In the genomic region with DNA sequence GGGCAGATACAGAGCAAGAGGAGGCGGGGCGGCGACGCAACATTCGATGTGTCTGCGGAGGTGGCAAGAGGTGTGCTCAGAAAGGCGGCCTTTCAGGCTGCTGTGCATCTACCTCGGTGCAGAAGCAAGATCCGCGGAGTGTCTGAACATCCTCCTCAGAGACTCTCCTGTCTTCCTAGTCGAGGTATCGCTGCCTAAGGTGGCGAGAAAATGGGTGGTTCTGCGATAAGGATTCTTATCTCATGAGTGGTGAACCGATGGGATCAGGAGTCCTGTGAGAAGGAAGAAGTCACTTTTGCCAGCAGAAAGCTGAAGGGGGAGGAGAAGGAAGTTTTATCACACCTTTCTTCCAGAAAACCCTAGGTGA, we compare ENCODE assay signal across 8 mouse cellular contexts. TPM values are rescaled to one million over a fixed set of nuclear protein-coding genes. Genes with fewer than 3 reads are reported as not detected.
DNase-seq lines count a peak whose midpoint lies in the region; ATAC-seq and TF ChIP-seq lines count a peak whose summit lies in the region.

No protein-coding gene starts in this region.

- H3K27me3 ChIP-seq in kidney, postnatal 0 days (ENCODE audit: insufficient read depth, low read length) = peaks cover 3% of the 10 kb centered on the region; the same call in 1 of the 2 replicates
- H3K27me3 ChIP-seq in embryonic facial prominence, embryonic 11.5 days (ENCODE audit: control insufficient read depth, insufficient read depth, low read length) = peaks cover 43% of the 10 kb centered on the region
- H3K27me3 ChIP-seq in hindbrain, postnatal 0 days (ENCODE audit: insufficient read depth, low read length) = peaks cover 5% of the 10 kb centered on the region; the same call in 1 of the 2 replicates
- H3K27me3 ChIP-seq in midbrain, postnatal 0 days (ENCODE audit: insufficient read depth, low read length) = peaks cover 1% of the 10 kb centered on the region

- peaks cover 18% of the 10 kb centered on the region for H3K4me1 ChIP-seq in kidney, postnatal 0 days (replicated peaks; ENCODE audit: insufficient read depth, low read length)
- H3K4me1 ChIP-seq in embryonic facial prominence, embryonic 11.5 days (ENCODE audit: control insufficient read depth, insufficient read depth, low read length) = peaks cover 3% of the 10 kb centered on the region; the same call in 1 of the 2 replicates
- peaks cover 16% of the 10 kb centered on the region for H3K4me1 ChIP-seq in hindbrain, postnatal 0 days (ENCODE audit: insufficient read depth, low read length)
- peaks cover 10% of the 10 kb centered on the region; the same call in 1 of the 2 replicates for H3K4me1 ChIP-seq in midbrain, postnatal 0 days (ENCODE audit: insufficient read depth, low read length)

- no peak for DNase-seq in kidney, postnatal 0 days (ENCODE audit: low spot score)
- no peak for DNase-seq in kidney, postnatal 36 days
- no peak for DNase-seq in embryonic facial prominence, embryonic 11.5 days (ENCODE audit: low spot score)
- no peak for DNase-seq in hindbrain, postnatal 0 days (ENCODE audit: low spot score)
- no peak for DNase-seq in midbrain, postnatal 0 days (ENCODE audit: low spot score)
- DNase-seq in thymus, adult 18-20 months = no peak
- DNase-seq in ovary, adult 18-20 months (ENCODE audit: low spot score) = no peak

- H3K36me3 ChIP-seq in kidney, postnatal 0 days (ENCODE audit: insufficient read depth, low read length) = peaks cover 10% of the 10 kb centered on the region; the same call in 1 of the 2 replicates
- no peaks in the 10 kb centered on the region for H3K36me3 ChIP-seq in embryonic facial prominence, embryonic 11.5 days (replicated peaks; ENCODE audit: control insufficient read depth, insufficient read depth, low read depth, low read length)
- no peaks in the 10 kb centered on the region for H3K36me3 ChIP-seq in hindbrain, postnatal 0 days (ENCODE audit: insufficient read depth, low read length)
- peaks cover 5% of the 10 kb centered on the region for H3K36me3 ChIP-seq in midbrain, postnatal 0 days (ENCODE audit: insufficient read depth, low read length)

- WGBS in kidney, postnatal 0 days = 3% methylated on average over 15 of the region's 15 CpGs
- 3% methylated on average over 15 of the region's 15 CpGs for whole genome bisulfite sequencing in embryonic facial prominence, embryonic 11.5 days
- WGBS in hindbrain, postnatal 0 days = 2% methylated on average over 15 of the region's 15 CpGs
- WGBS in midbrain, postnatal 0 days = 1% methylated on average over 15 of the region's 15 CpGs

- H3K27ac ChIP-seq in kidney, postnatal 0 days = no peak overlapping the region
- no peak overlapping the region for H3K27ac ChIP-seq in embryonic facial prominence, embryonic 11.5 days (replicated peaks; ENCODE audit: low read depth, low read length)
- H3K27ac ChIP-seq in hindbrain, postnatal 0 days = peak overlapping the region; percentile 76; the same call in 1 of the 2 replicates
- peak overlapping the region; percentile 80; the same call in 1 of the 2 replicates for H3K27ac ChIP-seq in midbrain, postnatal 0 days (ENCODE audit: low read depth, low read length)

- peak overlapping the region; percentile 48 for H3K4me3 ChIP-seq in kidney, postnatal 0 days (replicated peaks; ENCODE audit: low read depth, low read length)
- peak overlapping the region; percentile 64 for H3K4me3 ChIP-seq in embryonic facial prominence, embryonic 11.5 days (ENCODE audit: low read depth, low read length)
- peak overlapping the region; percentile 50 for H3K4me3 ChIP-seq in hindbrain, postnatal 0 days (ENCODE audit: low read length)
- peak overlapping the region; percentile 69 for H3K4me3 ChIP-seq in midbrain, postnatal 0 days (ENCODE audit: low read depth, low read length)

- 0 out of 2 replicates have a peak overlapping the region, but pooled peaks have one; percentile 46 for H3K9ac ChIP-seq in kidney, postnatal 0 days (ENCODE audit: low read depth, low read length)
- H3K9ac ChIP-seq in embryonic facial prominence, embryonic 11.5 days (replicated peaks; ENCODE audit: low read length) = no peak overlapping the region
- peak overlapping the region; percentile 55 for H3K9ac ChIP-seq in hindbrain, postnatal 0 days (replicated peaks; ENCODE audit: low read length)
- H3K9ac ChIP-seq in midbrain, postnatal 0 days (replicated peaks; ENCODE audit: low read length, poor library complexity, severe bottlenecking) = peak overlapping the region; percentile 70

- TF ChIP-seq CTCF in kidney, postnatal 0 days (IDR thresholded peaks at IDR 0.05; ENCODE audit: low read depth) = no peak
- TF ChIP-seq CTCF in hindbrain, postnatal 0 days (IDR thresholded peaks at IDR 0.05; ENCODE audit: low read depth) = no peak; the same call in 1 of the 2 replicates
- no peak for TF ChIP-seq CTCF in midbrain, postnatal 0 days (IDR thresholded peaks at IDR 0.05)

- ATAC-seq in kidney, postnatal 0 days (replicated peaks; ENCODE audit: low FRiP score, low read depth) = no peak
- ATAC-seq in embryonic facial prominence, embryonic 11.5 days (replicated peaks; ENCODE audit: insufficient number of reproducible peaks, low FRiP score, low TSS enrichment, low read depth) = no peak
- no peak for ATAC-seq in hindbrain, postnatal 0 days
- ATAC-seq in midbrain, postnatal 0 days (ENCODE audit: low FRiP score) = no peak
- no peak for ATAC-seq in granulocyte monocyte progenitor cell, adult 5-6 weeks (replicated peaks; ENCODE audit: poor library complexity, severe bottlenecking)

- H3K4me2 ChIP-seq in kidney, postnatal 0 days (ENCODE audit: low read length) = peak overlapping the region; percentile 84
- H3K4me2 ChIP-seq in embryonic facial prominence, embryonic 11.5 days (ENCODE audit: low read depth, low read length) = peak overlapping the region; percentile 85
- H3K4me2 ChIP-seq in hindbrain, postnatal 0 days (ENCODE audit: low read depth, low read length) = peak overlapping the region; percentile 67
- peak overlapping the region; percentile 87 for H3K4me2 ChIP-seq in midbrain, postnatal 0 days (ENCODE audit: low read depth, low read length, poor library complexity, severe bottlenecking)

- H3K9me3 ChIP-seq in kidney, postnatal 0 days (replicated peaks; ENCODE audit: low read length) = no peaks in the 10 kb centered on the region
- no peaks in the 10 kb centered on the region for H3K9me3 ChIP-seq in embryonic facial prominence, embryonic 11.5 days (replicated peaks; ENCODE audit: control insufficient read depth, low read length)
- no peaks in the 10 kb centered on the region for H3K9me3 ChIP-seq in hindbrain, postnatal 0 days (ENCODE audit: low read length)
- no peaks in the 10 kb centered on the region for H3K9me3 ChIP-seq in midbrain, postnatal 0 days (ENCODE audit: low read length)

RNA-seq across cellular contexts. Expression of a gene that starts 4.5 kb away (rescaled TPM):
- 18.5 and 26.9 TPM in 2 replicates for polyA plus RNA-seq in kidney, postnatal 0 days (2015; fragmentation: Nextera tagmentation; extraction: Ambion mirVana)
- polyA plus RNA-seq in embryonic facial prominence, embryonic 11.5 days (2014; fragmentation: Nextera tagmentation; extraction: Ambion mirVana) = 3.2 and 3.6 TPM in 2 replicates
- 8.5 and 12.9 TPM in 2 replicates for total RNA-seq in hindbrain, postnatal 0 days (2014; rRNA removed)
- 1.7 TPM in 2 replicates for polyA plus RNA-seq in hindbrain, postnatal 0 days (2015; fragmentation: Nextera tagmentation; extraction: Ambion mirVana)
- total RNA-seq in midbrain, postnatal 0 days (2014; rRNA removed) = 7.1 and 8.0 TPM in 2 replicates
- 1.4 and 1.5 TPM in 2 replicates for polyA plus RNA-seq in midbrain, postnatal 0 days (2015; fragmentation: Nextera tagmentation; extraction: Ambion mirVana)
- not detected in 2 replicates for total RNA-seq in granulocyte monocyte progenitor cell, adult 5-6 weeks (2014; fragmentation: Nextera tagmentation)
- total RNA-seq in granulocyte monocyte progenitor cell, adult 5-6 weeks (2017) = not detected in 2 replicates

RNA-seq across cellular contexts. Expression of a gene that starts 4.9 kb away (rescaled TPM):
- polyA plus RNA-seq in kidney, postnatal 0 days (2015; fragmentation: Nextera tagmentation; extraction: Ambion mirVana) = 26.6 and 28.3 TPM in 2 replicates
- polyA plus RNA-seq in embryonic facial prominence, embryonic 11.5 days (2014; fragmentation: Nextera tagmentation; extraction: Ambion mirVana) = 37.3 and 37.5 TPM in 2 replicates
- total RNA-seq in hindbrain, postnatal 0 days (2014; rRNA removed) = 11.0 and 17.6 TPM in 2 replicates
- 11.7 and 15.7 TPM in 2 replicates for polyA plus RNA-seq in hindbrain, postnatal 0 days (2015; fragmentation: Nextera tagmentation; extraction: Ambion mirVana)
- total RNA-seq in midbrain, postnatal 0 days (2014; rRNA removed) = 14.2 and 26.0 TPM in 2 replicates
- polyA plus RNA-seq in midbrain, postnatal 0 days (2015; fragmentation: Nextera tagmentation; extraction: Ambion mirVana) = 10.4 and 12.7 TPM in 2 replicates
- 17.1 and 20.1 TPM in 2 replicates for total RNA-seq in granulocyte monocyte progenitor cell, adult 5-6 weeks (2014; fragmentation: Nextera tagmentation)
- total RNA-seq in granulocyte monocyte progenitor cell, adult 5-6 weeks (2017) = 16.1 and 16.4 TPM in 2 replicates

RNA-seq across cellular contexts. Expression of a gene that starts 17.3 kb away (rescaled TPM):
- 26.3 TPM in 2 replicates for polyA plus RNA-seq in kidney, postnatal 0 days (2015; fragmentation: Nextera tagmentation; extraction: Ambion mirVana)
- 20.0 and 23.2 TPM in 2 replicates for polyA plus RNA-seq in embryonic facial prominence, embryonic 11.5 days (2014; fragmentation: Nextera tagmentation; extraction: Ambion mirVana)
- total RNA-seq in hindbrain, postnatal 0 days (2014; rRNA removed) = 31.3 and 39.2 TPM in 2 replicates
- polyA plus RNA-seq in hindbrain, postnatal 0 days (2015; fragmentation: Nextera tagmentation; extraction: Ambion mirVana) = 13.5 and 13.6 TPM in 2 replicates
- total RNA-seq in midbrain, postnatal 0 days (2014; rRNA removed) = 17.4 and 19.9 TPM in 2 replicates
- 10.8 and 12.1 TPM in 2 replicates for polyA plus RNA-seq in midbrain, postnatal 0 days (2015; fragmentation: Nextera tagmentation; extraction: Ambion mirVana)
- 7.6 and 17.1 TPM in 2 replicates for total RNA-seq in granulocyte monocyte progenitor cell, adult 5-6 weeks (2014; fragmentation: Nextera tagmentation)
- 8.9 and 10.6 TPM in 2 replicates for total RNA-seq in granulocyte monocyte progenitor cell, adult 5-6 weeks (2017)

RNA-seq across cellular contexts. Expression of a gene that starts 19.8 kb away (rescaled TPM):
- 4.2 and 4.6 TPM in 2 replicates for polyA plus RNA-seq in kidney, postnatal 0 days (2015; fragmentation: Nextera tagmentation; extraction: Ambion mirVana)
- polyA plus RNA-seq in embryonic facial prominence, embryonic 11.5 days (2014; fragmentation: Nextera tagmentation; extraction: Ambion mirVana) = 2.0 and 2.6 TPM in 2 replicates
- total RNA-seq in hindbrain, postnatal 0 days (2014; rRNA removed) = 13.0 and 13.4 TPM in 2 replicates
- 9.9 and 10.7 TPM in 2 replicates for polyA plus RNA-seq in hindbrain, postnatal 0 days (2015; fragmentation: Nextera tagmentation; extraction: Ambion mirVana)
- total RNA-seq in midbrain, postnatal 0 days (2014; rRNA removed) = 15.4 and 18.5 TPM in 2 replicates
- 16.2 and 17.5 TPM in 2 replicates for polyA plus RNA-seq in midbrain, postnatal 0 days (2015; fragmentation: Nextera tagmentation; extraction: Ambion mirVana)
- 0.37 and 1.0 TPM in 2 replicates for total RNA-seq in granulocyte monocyte progenitor cell, adult 5-6 weeks (2014; fragmentation: Nextera tagmentation)
- total RNA-seq in granulocyte monocyte progenitor cell, adult 5-6 weeks (2017) = 0.15 TPM in 1 of 2 replicates, not detected in the other

Comparison
In these comparisons a context has a peak if more than half of its experiments do, and no peak if none do; other contexts are left out.
1. H3K27ac ChIP-seq: peak in hindbrain, postnatal 0 days (single experiment) and midbrain, postnatal 0 days (single experiment); none in kidney, postnatal 0 days (single experiment) and embryonic facial prominence, embryonic 11.5 days (single experiment).
2. Peak in every context shown above with its lines, with median percentiles within 50 percentile points of each other: H3K4me2 ChIP-seq and H3K4me3 ChIP-seq.